Comparison of ENCODE assay signal across 15 mouse cellular contexts in the genomic region with DNA sequence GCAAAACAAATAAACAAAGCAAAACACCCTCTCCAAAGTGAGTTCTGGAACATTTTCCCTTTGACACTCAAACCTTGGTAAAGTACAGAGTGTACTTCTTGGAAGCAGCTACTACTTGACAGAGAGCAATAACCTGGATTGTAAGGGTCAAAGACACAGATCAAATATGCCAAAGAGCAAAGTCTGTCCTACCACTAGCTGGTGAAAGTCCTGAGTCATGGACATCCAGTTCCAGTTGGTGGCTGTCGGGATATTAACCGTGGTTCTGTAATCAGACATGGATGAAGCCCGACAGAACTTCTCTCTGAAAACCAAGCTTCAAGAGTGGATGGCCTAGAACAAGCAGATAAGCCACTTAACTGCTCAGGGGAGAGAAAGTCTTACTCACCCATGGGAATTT. TPM values are rescaled to one million over a fixed set of nuclear protein-coding genes. Genes with fewer than 3 reads are reported as not detected.
"Had no signal": no experiment of that assay in that cellular context is flagged by ENCODE, and none has a peak within 500 bp of the region (broad histone marks: within the 10 kb centered on the region; RNA-seq: fewer than 3 reads in every experiment).

No protein-coding gene starts in this region.

- H3K4me2 ChIP-seq: hindbrain, embryonic 14.5 days; intestine, embryonic 15.5 days; limb, embryonic 12.5 days; liver, embryonic 13.5 days; midbrain, embryonic 13.5 days had no signal

- H3K4me3 ChIP-seq: intestine, embryonic 15.5 days; layer of hippocampus, adult 2 months; limb, embryonic 12.5 days; liver, embryonic 13.5 days; midbrain, embryonic 13.5 days had no signal

- H3K9ac ChIP-seq: hindbrain, embryonic 14.5 days; intestine, embryonic 15.5 days; limb, embryonic 12.5 days; liver, embryonic 13.5 days; midbrain, embryonic 13.5 days had no signal

- H3K27me3 ChIP-seq: intestine, embryonic 15.5 days; limb, embryonic 12.5 days; liver, embryonic 13.5 days; midbrain, embryonic 13.5 days had no signal

- DNase-seq: liver, embryonic 13.5 days; lung, adult 2 months; lung, postnatal 36 days; right cerebral cortex, adult 18-20 months; right cerebral cortex, postnatal 25 days; thymus, postnatal 36 days had no signal

- ATAC-seq: intestine, embryonic 15.5 days; lung, postnatal 0 days; midbrain, embryonic 13.5 days had no signal

- H3K27ac ChIP-seq: hindbrain, embryonic 14.5 days; intestine, embryonic 15.5 days; layer of hippocampus, adult 2 months; limb, embryonic 12.5 days; liver, embryonic 13.5 days; midbrain, embryonic 13.5 days had no signal

- H3K4me1 ChIP-seq: intestine, embryonic 15.5 days; limb, embryonic 12.5 days; liver, embryonic 13.5 days; midbrain, embryonic 13.5 days had no signal

- H3K9me3 ChIP-seq: intestine, embryonic 15.5 days; limb, embryonic 12.5 days; liver, embryonic 13.5 days; midbrain, embryonic 13.5 days had no signal

- H3K36me3 ChIP-seq: intestine, embryonic 15.5 days; limb, embryonic 12.5 days; liver, embryonic 13.5 days; midbrain, embryonic 13.5 days had no signal

RNA-seq across cellular contexts. Expression of a gene that starts 21.9 kb away (rescaled TPM):
- polyA plus RNA-seq: hindbrain, embryonic 14.5 days; intestine, embryonic 15.5 days; limb, embryonic 12.5 days; liver, embryonic 13.5 days; lung, adult 2 months; lung, postnatal 0 days; midbrain, embryonic 13.5 days; neural tube, embryonic 14.5 days; small intestine, adult 2 months; stomach, embryonic 16.5 days had no signal
